Mouse (Mus musculus) gastrocnemius, postnatal 4 days (tissue): Measurements from ENCODE around the gene Kcna10. TPM values are rescaled to one million over a fixed set of nuclear protein-coding genes. Genes with fewer than 3 reads are reported as not detected.

Experiments used
- DNase-seq, 2 experiments: peaks; one replicate each; pipeline ENCODE4 v3.0.0; 2021 to 2022; ENCODE audit warnings: low spot score in 2 of 2, mixed read lengths in 2 of 2
- total RNA-seq, 2 experiments: library from RNA; stranded (reverse); gene quantifications; 2 replicates each; pipeline ENCODE4 v1.2.3; 2021

Gene Kcna10
- total RNA-seq, 2 experiments from 2014 or later = 1.0 to 1.8 TPM

DNA sequence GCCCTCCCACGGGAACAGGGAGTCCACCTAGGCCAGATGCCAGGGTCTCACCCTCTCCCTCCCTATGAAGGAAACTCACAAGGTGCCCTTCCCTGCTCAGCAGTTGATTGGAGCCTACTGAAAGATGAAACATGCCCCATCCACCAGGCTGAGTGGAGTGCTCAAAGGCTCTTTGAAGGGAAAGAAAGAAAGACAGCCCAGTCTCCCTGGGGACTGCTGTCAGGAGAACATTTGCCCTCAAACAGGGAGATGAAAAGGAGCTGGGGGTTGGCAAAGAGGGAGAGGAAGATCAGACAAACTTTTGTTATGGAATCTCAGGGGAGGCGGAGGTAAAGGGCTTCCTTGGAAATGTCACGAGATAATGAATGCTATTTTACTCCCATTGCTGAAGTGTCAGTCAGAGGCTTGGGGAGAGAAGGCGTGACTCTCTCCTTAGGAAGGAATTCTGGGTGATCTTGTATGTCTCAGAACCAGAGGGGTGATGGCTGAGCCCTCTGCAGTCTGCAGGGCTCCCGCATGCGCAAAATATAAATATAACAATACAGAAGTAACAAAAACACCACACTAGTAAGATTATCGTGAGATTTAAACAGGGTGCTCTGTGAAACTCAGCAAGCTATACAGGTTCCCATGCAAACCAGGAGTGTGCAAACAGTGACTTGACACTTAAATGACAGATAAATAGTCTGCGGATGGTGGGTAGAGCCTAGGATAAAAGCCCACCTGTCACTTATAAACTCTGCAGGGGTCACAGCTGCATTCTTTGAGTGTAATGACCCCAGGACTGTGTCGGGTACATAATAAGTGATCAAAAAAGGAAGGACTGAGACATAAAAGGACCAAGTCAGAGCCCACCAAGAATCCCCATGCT, 18.7 kb downstream of the Kcna10 start:
- DNase-seq = no peak

- DNase-seq = no peak
Measured at GRCm38 (mm10) chr3:107204413-107204812, 21.6 kb downstream of the Kcna10 start.

- no peak for DNase-seq
Measured at GRCm38 (mm10) chr3:107205170-107205569, 22.3 kb downstream of the Kcna10 start.

GRCm38 (mm10) chr3:107205994-107206393, 23.1 kb downstream of the Kcna10 start:
- DNase-seq = peak in 1 of 2 experiments; percentile 59

GRCm38 (mm10) chr3:107206490-107207150, 23.8 kb downstream of the Kcna10 start:
- DNase-seq = no peak

- no peak for DNase-seq
Measured at GRCm38 (mm10) chr3:107207625-107208253, 24.9 kb downstream of the Kcna10 start.

DNA sequence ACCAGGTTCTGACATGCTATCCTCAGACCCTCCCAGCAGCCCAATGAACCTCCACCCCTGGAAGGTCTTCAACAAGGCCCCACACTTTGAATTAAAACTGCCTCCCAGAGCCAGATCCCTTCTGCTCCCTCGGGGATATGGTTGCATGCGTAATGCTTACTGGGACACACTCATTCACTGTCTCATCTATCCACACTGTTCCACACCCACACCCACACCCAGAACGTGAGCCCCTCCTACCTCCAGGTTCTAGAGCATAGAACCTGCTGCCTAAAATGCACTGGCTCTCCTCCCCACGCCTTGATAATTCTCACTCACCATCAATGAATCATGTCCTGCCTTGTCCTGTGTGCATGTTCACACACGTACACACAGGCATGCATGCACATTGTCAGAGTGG, 31.8 kb downstream of the Kcna10 start:
- DNase-seq = no peak

- DNase-seq = no peak
Measured at GRCm38 (mm10) chr3:107216400-107217100, 33.7 kb downstream of the Kcna10 start.

- no peak for DNase-seq
Measured at GRCm38 (mm10) chr3:107217101-107217480, 34.2 kb downstream of the Kcna10 start.

DNA sequence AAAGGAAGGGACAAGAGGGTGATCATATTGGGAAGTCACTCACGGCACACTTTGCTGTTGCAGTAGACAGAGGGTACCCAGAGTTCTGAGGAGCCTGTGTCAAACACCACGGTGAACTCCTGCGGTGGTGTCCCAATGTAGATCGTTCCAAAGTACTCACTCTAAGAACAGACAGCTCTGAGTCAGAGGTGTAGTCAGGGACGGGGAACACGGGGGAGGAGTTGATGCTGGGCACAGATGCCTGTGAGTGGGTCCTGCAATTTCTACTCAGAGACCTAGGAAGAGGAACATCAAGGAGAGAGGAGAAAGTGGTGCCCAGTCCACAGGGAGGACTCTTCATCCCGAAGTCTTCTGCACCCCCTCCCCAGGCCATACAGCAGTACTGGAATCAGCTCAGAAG, 35.7 kb downstream of the Kcna10 start:
- no peak for DNase-seq

DNA sequence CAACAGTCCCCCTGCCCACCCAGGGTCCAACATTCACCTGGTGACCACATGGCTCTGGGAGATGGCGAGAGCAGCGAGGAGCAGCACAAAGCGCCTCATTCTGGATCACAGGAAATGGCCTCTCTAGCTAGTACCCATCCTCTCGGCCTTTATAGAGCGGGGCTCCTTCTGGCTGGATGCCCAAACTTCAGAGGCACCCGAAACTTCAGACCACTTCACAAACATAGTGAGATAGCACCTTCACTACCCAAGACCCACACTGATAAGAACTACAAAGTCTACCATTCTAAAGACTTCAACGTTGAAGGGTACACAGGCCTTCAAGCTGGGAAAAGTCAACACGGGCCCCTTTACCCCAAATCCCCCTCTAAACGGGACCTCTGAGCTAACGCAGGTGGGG, 38.8 kb downstream of the Kcna10 start, which contains the start of gene Cym:
Gene Cym (minus strand): TSS at position 125 of the 400 bp plus-strand sequence.
- DNase-seq = no peak

DNA sequence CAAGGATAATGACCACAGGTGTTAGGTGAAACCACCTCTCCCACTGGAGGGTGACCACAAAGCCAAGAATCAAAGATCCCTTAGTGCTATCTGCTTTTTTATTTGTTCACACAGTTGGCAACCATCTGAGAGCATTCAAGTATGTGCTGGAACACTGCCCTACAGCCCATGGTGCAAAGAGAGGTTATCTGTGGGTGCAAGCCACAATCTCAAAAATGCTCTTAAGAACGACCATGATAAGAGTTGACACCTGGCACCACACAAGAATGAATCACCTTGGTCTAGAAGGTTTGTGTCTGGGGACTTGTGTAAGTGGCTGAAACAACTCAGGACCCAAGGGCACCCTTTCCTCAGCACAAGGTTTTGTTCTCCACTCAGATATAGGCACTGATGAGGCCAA, 40.4 kb downstream of the Kcna10 start:
- no peak for DNase-seq

DNA sequence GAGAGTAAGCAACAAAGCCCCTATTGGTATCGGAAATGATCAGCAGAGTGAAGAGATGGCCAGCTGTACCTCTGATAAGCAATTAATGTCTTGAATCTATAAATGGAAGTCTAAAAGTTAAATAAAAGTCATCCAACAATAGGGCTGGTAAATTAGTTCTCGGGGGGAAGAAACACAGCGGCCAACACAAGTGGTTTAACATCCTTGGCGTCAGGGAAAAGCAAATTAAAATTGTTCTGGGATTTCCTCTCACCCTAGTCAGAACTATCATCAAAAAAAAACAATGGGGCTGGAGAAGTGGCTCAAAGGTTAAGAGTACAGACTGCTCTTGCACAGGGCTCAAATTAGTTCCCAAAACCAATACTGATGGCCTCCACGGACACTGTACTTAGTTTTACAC, 43.0 kb downstream of the Kcna10 start:
- no peak for DNase-seq

- no peak for DNase-seq
Measured at GRCm38 (mm10) chr3:107229221-107229620, 46.4 kb downstream of the Kcna10 start.

DNA sequence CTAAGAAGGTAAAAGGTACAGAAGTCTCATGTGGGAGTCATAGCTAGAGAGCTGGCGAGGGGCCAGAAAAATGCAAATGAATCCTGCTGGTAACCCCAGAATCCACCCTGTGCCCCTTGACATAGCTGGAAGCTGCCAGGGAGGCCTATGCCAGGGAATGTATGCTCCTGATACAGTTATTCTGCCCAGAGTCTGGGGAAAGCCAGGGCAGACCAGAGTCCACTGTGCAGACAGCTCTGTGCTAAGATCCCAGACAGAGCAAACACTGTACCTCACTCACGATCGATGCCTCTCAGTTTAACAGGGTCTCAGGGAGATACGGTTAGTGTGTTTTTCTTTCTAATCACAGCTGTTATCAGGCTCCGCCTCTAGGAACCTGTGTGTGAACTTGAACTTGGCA, 47.0 kb downstream of the Kcna10 start:
- no peak for DNase-seq

DNA sequence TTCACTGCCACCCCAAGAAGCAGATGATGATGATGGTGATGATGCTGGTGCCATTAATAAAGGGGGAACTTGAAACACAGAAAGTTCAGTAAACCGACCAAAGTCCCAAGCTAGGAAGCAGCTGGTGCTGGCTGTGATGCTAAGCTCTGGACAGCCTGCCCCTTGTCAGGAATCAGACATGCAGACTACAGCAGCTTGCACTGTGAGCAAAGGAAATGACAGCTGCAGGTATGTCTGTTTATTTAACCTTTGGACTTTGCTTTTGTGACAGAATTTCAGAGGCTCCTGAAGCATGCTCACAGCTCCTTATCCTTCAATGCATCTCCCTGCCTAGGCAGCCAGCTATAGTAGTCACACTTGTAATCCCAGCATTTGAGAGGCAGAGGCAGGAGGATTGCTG, 47.7 kb downstream of the Kcna10 start, which contains the start of gene A630076J17Rik:
Gene A630076J17Rik (plus strand): TSS at position 88 of the 400 bp plus-strand sequence.
- no peak for DNase-seq

GRCm38 (mm10) chr3:107231202-107231601, 48.3 kb downstream of the Kcna10 start:
- no peak for DNase-seq

- peak; percentile 64 to 75 for DNase-seq
Measured at GRCm38 (mm10) chr3:107233351-107233813, 50.5 kb downstream of the Kcna10 start.

- DNase-seq = no peak
Measured at GRCm38 (mm10) chr3:107233945-107234344, 51.1 kb downstream of the Kcna10 start.

DNA sequence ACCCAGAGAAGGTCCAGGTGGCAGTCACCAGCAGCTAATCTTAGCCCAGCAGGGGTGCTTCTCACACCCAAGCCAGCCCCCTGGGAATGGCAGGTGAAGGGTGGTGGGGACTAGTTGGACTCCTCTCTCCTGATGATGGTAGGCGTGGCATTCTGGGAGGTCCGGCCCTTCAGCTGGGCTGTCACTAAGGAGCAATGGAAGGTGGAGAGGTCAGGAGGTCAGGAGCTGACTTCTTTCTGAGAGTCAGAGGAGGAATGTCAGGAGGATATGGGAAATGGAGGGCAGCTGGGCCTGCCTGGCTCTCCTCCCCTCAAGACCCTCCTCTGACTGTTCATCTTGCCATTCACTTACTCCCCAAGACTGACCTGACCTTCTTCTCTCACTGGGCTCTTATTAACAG, 55.2 kb downstream of the Kcna10 start:
- no peak for DNase-seq

DNA sequence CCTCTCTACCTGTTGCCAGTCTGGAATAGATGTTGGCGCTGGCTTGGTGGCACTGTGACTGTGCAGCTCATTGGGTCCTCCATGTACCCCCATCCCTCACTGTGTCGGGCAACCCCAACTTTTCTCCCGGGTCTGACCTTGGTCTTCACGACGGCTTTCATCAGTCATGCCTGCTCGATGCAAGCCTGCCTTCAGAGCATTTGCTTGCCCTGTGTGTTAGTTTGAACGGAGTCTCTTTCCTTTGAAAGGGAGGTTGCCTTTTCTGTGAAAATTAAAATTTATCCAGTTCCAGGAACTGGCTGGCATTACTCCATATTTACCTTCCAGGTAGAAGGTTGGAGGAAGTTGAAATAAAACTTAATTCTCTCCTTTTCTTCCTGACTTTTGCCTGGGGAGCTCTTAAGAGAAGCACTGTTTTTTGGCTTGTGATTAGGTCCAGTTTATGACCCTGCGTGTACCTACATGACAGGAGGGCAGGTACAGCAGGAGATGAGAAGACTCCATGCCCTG, 55.7 kb downstream of the Kcna10 start:
- no peak for DNase-seq
